Comparison of ENCODE assay signal across 8 mouse cellular contexts in genomic region chr6:142545132-142545531, GRCm38 (mm10). TPM values are rescaled to one million over a fixed set of nuclear protein-coding genes. Genes with fewer than 3 reads are reported as not detected.
DNase-seq lines count a peak whose midpoint lies in the region; ATAC-seq and TF ChIP-seq lines count a peak whose summit lies in the region.
"Had no signal": no experiment of that assay in that cellular context is flagged by ENCODE, and none has a peak within 500 bp of the region (broad histone marks: within the 10 kb centered on the region; RNA-seq: fewer than 3 reads in every experiment).

No protein-coding gene starts in this region.

- peak; percentile 32 for DNase-seq in 3T3-L1 (ENCODE audit: low read depth, low spot score)
- DNase-seq in kidney, postnatal 4 days, result peak; percentile 34 to 57
- DNase-seq in layer of hippocampus, adult 11-12 months (ENCODE audit: low spot score), result no peak
- DNase-seq in gastrocnemius, postnatal 25 days, result no peak
- no peak for DNase-seq in urinary bladder, postnatal 25 days (ENCODE audit: low spot score)

- H3K27ac ChIP-seq in heart, embryonic 13.5 days (replicated peaks), result peak overlapping the region; percentile 65
- H3K27ac ChIP-seq: liver, embryonic 15.5 days had no signal

- WGBS in heart, embryonic 13.5 days, result 46% methylated on average over 14 of the region's 14 CpGs

- peak overlapping the region; percentile 10; the same call in 1 of the 2 replicates for H3K4me3 ChIP-seq in E14TG2a.4 (replicated peaks; ENCODE audit: low read length)
- no peak overlapping the region; the same call in 1 of the 2 replicates for H3K4me3 ChIP-seq in heart, embryonic 13.5 days
- H3K4me3 ChIP-seq: liver, embryonic 15.5 days had no signal

- H3K4me1 ChIP-seq in E14TG2a.4 (replicated peaks; ENCODE audit: low read depth, low read length), result peaks cover 6% of the 10 kb centered on the region
- peaks cover 23% of the 10 kb centered on the region for H3K4me1 ChIP-seq in heart, embryonic 13.5 days
- H3K4me1 ChIP-seq: liver, embryonic 15.5 days had no signal

- peaks cover 6% of the 10 kb centered on the region; the same call in 1 of the 2 replicates for H3K27me3 ChIP-seq in E14TG2a.4 (ENCODE audit: insufficient read depth, low read length)
- no peaks in the 10 kb centered on the region for H3K27me3 ChIP-seq in heart, embryonic 13.5 days (replicated peaks)
- H3K27me3 ChIP-seq: liver, embryonic 15.5 days had no signal

- no peaks in the 10 kb centered on the region for H3K9me3 ChIP-seq in E14TG2a.4 (ENCODE audit: low read length)
- no peaks in the 10 kb centered on the region for H3K9me3 ChIP-seq in heart, embryonic 13.5 days
- H3K9me3 ChIP-seq: liver, embryonic 15.5 days had no signal

- peak overlapping the region; percentile 46 for H3K4me2 ChIP-seq in heart, embryonic 13.5 days
- H3K4me2 ChIP-seq: liver, embryonic 15.5 days had no signal

- no peaks in the 10 kb centered on the region for H3K36me3 ChIP-seq in E14TG2a.4 (ENCODE audit: insufficient read depth, low read length)
- no peaks in the 10 kb centered on the region for H3K36me3 ChIP-seq in heart, embryonic 13.5 days
- H3K36me3 ChIP-seq: liver, embryonic 15.5 days had no signal

- TF ChIP-seq CTCF in E14TG2a.4 (conservative IDR thresholded peaks at IDR 0.05; ENCODE audit: low read length), result no peak

- no peak overlapping the region for H3K9ac ChIP-seq in heart, embryonic 13.5 days
- H3K9ac ChIP-seq: liver, embryonic 15.5 days had no signal

- peak; percentile 42; the same call in 1 of the 2 replicates for ATAC-seq in heart, embryonic 13.5 days (ENCODE audit: extremely low read depth, insufficient number of reproducible peaks, low FRiP score, low TSS enrichment)

RNA-seq across cellular contexts. Expression of gene Kcnj8, which starts 26.3 kb away (rescaled TPM):
- 7.5 and 9.7 TPM in 2 replicates for polyA plus RNA-seq in heart, embryonic 13.5 days (2015; fragmentation: Nextera tagmentation; extraction: Ambion mirVana)
- total RNA-seq in gastrocnemius, postnatal 25 days (2021), result 1 to 10 TPM; 8.2 to 8.8 TPM

RNA-seq across cellular contexts. Expression of gene Ldhb, which starts 37.4 kb away (rescaled TPM):
- 990 and 1,118 TPM in 2 replicates for polyA plus RNA-seq in heart, embryonic 13.5 days (2015; fragmentation: Nextera tagmentation; extraction: Ambion mirVana)
- 100 to 1,000 TPM; 120 to 334 TPM for total RNA-seq in gastrocnemius, postnatal 25 days (2021)

Comparison
In these comparisons a context has a peak if more than half of its experiments do, and no peak if none do; other contexts are left out.
1. DNase-seq: peak in 3T3-L1 (single experiment) and kidney, postnatal 4 days (2 of 2); none in layer of hippocampus, adult 11-12 months (single experiment), gastrocnemius, postnatal 25 days (single experiment) and urinary bladder, postnatal 25 days (single experiment).